Mouse (Mus musculus) T-helper 1 cell (primary cell): ENCODE measurements at regions not wholly inside any gene's neighbourhood (a gene's known extent, or its start where the extent isn't known, plus 50 kb on each side); places are given as distances from the start of the nearest gene placed in this dataset.
"Not testable (repeated sequence)": the region's sequence is repeated elsewhere in the genome, so short reads cannot be mapped to it uniquely, and the experiment has no call there.

ENCODE experiments used
- in situ Hi-C: fragments of 300-600 bp; cut with MboI, MseI; formaldehyde crosslinking; loops from one replicate; pipeline ENCODE4 v1.15.1; 2025; ENCODE audit warnings: high pct_unique_total_duplicates

DNA sequence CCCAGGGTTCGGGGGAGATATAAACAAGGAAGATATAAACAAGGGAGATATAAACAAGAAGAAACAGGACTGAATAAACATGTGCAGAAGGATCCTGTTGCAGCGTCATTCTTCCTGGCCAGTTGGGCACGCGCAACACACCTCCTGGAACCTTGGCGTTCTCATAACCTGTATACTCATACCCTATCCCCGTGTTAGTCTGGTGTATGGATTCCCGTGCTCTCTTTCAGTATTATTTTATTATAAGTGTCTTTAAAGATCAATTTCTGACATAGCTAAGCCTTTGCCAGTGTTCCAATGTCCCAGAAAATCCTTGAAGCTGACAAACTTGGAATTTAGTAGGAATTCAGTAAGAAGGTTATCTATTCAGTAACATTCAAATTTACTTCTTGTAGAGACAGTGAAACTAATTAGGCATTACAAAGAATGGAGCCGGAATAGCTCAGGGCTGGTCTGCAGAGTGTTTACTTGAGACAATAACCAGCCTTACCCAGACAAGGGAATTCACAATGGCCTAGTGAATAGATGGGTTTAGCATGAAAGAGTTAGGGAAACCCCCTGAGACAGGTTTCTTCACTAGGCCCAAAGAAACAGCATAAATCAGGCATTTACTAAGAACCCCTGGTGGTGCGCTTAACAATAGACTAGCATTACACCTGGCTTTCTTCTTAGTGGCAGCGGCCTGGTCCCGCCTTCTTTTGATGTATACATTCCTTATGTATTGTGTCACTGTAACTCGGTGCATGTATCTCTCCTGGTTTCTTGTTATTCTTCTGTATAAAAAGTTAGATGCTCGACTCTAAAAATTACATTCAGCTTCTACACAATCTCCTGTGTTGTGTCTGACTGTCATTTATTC, 458.4 kb downstream of the Epm2a start:
- in situ Hi-C loops, result not testable (repeated sequence)

DNA sequence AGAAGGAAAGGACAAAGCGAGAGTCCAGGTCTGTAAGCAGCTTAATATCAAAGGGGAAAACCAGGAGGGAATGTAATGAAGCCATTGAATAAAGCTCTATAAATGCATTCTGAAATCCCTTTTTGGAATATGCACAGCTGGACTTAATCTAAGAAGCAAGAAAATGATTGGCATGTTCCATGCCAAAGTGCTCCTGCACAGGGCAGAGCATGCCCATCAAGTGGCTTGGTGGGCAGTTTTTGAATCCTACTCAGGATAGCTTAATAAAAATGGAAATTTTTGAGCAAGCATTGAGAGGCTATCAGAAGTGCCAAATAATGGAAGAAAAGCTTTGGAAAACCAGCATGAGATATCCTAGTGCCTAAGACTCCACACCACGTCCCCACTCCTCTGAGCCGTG, 466.1 kb downstream of the Epm2a start:
- in situ Hi-C loops, result no loop called here

DNA sequence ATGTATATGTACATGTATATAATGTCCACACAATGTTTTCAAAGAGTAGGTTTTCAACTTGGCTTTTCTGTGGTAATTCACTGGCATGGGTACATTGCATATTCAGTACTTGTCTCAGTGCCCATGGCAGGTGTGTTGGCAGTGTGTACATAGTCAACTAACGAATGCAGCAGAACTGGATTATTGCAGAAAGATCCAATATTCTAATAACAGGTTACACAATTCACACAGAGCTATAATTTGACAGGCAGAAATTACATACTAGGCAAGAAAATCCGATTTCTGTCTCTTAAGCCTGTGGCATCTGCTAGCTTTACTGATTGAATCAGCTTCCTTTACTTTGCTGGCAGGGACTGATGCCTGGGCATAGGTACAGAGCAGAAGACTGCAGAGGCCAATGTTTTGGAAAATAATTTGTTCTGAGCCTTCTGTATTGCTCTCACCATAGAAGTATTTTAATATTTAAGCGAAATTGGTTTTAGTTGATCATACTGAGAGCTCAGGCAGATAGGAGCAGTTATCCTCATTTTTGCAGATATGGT, 479.3 kb downstream of the Epm2a start:
- in situ Hi-C loops, result loop anchor here (10.0 kb wide), 1 partner anchor 858 kb away; no protein-coding TSS in a partner anchor

DNA sequence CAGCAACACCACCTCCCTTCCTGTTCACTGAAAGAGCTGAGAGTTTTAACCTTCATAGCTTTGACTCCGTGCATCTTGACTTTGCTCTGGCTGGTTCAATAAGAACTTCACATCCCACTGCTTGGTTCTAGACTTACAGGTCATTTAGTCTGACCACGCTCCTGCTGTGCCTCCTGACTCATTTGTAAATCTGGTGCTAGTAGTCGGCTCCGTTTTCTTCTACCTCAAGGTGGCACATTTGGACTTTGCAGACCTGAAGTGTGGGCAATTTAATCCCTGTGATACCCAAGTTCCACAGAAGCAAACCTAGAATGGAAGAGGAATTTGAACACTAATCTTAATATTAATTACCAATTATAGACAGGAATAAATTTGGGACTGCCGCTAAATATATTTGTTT, 497.9 kb downstream of the Epm2a start:
- in situ Hi-C loops, result no loop called here

DNA sequence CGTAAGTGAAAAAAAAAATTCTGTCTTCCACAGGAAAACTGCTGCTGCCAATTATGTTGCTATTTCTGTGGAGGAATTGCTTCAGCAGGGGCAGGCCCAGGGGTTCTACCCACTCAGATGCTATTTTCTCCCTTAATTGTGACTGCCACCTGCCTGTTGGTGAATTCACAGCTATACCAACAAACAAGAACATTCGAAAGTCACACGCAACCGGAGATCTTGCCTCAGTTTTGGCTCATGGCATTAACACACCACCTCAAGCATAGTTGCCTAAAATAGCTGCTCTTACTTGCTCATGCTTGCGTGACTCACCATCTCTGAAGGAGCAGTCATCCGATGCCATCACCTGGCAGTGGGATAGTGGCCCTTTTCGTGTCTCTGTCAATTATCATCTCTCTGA, 498.3 kb downstream of the Epm2a start:
- in situ Hi-C loops, result no loop called here

DNA sequence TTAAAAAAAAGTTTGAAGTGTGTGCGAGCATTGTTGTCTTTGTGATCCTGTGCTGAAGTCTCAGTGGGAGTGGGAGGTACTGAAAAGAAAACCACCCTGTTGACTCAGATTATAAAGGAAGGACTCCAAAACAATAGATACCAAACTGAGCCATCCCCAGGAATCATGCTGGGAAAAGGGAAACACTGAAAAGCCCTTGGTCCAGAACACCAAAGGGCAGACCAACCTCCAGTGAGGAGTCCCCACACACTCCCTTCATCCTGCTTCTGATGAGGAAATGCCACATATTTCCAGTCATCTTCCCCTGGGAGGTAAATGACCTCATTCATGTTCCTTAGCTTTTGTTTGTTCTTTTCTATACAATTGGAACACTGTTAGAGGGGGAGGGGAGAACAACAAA, 502.9 kb downstream of the Epm2a start:
- in situ Hi-C loops, result no loop called here

DNA sequence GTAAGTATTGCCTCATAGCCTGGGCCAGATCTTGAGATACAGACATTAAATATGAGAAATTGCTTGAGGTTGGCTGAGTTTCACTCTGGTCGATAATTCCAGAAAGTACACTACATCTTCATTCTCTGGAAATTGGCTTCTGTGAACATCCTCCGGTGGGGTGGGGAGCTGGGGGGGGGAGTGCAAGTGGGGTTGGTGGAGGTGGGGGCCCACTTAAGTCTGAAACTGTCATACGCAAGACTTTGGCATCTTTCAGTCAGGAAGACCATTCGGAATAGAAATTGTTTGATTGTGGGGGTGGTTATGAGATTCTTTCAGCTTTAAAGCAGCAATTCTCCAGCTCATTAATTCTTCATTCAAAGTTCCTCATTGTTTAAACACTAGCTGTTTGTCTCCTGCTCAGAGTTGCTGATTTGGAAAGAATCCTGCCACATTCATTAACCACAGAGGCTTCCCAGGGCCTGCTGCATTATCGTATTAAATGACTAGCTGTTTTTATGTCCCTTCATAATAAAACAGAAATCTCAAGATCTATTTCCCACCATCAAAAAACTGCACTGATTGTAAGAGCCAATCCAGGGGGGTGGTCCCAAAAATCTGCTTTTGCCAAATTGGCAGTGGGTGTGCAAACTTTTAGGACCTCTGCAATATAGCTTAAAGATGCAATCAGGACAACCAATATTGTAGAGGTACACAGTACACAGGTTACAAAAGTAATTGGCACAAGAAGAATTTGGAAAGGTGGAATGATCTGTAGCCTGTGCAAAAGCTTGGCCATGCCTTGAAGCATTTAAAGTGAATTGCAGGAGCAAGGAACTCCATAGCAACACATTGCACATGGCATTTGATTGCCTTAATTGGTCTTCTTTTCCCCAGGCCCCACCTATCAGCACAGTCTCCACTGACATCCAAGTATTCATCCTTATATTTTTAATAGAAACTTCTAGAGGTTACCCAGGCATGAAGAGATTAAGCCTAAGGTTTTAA, 532.2 kb downstream of the Epm2a start:
- in situ Hi-C loops, result no loop called here

DNA sequence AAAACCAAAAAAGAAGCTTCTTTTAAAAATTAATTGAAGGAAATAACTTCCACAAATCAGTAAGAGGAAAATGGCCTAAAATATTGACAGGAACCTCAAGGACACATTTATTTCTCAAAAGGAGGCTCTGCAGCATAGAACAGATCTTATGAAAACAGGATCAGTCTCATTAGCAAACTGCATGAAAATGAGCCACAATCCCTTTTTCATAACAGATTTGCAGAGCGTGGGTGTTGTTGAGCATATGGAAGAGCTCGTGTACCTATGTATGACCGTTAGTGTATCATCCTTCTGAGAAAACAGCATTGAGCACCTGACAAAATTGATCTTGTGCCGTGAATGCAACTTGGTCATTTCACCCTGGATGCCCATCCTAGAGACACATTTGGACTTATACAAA, 543.0 kb downstream of the Epm2a start:
- in situ Hi-C loops, result loop anchor here (10.0 kb wide), 1 partner anchor 849 kb away; no protein-coding TSS in a partner anchor

DNA sequence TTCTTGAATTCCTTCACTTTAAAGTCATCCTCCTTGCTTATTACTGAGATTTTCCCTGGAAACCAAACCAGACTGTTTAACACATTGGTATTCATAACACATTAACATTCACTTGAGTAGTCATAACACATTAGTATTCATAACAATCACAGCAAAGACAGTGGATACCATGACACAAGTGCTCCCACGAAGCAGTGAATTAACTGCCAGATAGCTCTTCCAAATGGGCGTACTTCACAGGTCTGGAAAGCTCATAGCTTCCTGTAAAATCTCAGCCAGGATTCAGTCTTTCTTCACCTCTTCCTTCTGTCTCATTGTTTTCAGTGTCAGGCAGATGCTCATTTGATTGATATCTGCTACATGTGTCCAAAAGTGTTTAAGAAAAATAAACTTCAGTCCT, 545.7 kb downstream of the Epm2a start:
- in situ Hi-C loops, result loop anchor here (10.0 kb wide), 1 partner anchor 846 kb away; no protein-coding TSS in a partner anchor

DNA sequence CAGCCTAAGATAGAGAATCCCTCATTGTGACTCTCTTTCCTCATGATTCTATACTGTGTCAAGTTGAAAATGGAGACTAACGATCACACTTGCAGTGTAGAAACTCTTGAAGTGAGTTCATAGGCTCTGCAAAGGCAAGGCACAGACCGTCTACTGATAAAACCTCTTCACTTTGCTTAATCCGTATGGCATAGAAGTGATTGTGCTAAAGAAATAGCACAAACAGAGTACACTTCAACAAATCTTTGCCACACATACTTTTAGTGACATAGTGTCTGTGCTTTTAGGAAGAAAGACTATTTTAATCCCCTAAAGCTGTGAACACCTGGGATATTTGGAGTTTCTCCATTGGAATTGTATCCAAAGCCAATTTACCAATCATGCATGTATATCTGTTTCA, 578.9 kb downstream of the Epm2a start:
- in situ Hi-C loops, result no loop called here

DNA sequence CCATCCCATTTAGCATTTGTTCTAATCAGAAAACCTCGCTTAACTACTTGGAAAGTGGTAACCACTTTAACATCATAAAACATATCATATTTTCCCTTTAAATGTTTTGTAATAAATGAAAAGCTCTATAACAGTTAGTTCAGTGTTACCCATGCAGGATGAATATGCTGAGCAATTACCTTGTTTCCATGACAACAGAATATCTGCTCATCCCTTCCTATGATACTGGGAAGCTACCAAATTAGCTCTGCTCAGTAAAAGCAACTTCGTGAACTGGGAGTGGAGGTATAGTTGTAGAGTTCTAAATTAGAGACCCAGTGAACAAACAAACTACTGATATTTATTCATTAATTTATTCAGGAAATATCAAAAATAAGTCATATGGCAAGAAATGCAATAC, 595.0 kb downstream of the Epm2a start:
- in situ Hi-C loops, result no loop called here

DNA sequence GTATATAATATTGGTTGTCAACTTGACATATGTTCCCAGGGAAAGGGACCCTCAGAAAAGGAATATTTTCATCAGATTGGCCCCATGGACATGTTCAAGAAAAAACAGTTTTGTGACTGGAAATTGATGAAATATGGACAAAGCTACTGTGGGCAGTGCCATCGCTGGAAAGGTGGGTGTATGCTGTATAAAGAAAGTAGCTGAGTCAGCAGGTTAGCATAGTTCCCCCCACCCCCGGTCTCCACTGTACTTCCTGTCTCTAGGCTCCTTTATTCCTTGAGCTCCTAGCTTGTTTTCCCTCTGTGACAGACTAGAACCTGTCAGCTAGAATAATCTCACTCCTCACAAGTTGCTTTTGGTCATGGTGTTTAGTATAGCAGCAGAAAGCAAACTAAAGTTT, 599.6 kb downstream of the Epm2a start:
- in situ Hi-C loops, result no loop called here

DNA sequence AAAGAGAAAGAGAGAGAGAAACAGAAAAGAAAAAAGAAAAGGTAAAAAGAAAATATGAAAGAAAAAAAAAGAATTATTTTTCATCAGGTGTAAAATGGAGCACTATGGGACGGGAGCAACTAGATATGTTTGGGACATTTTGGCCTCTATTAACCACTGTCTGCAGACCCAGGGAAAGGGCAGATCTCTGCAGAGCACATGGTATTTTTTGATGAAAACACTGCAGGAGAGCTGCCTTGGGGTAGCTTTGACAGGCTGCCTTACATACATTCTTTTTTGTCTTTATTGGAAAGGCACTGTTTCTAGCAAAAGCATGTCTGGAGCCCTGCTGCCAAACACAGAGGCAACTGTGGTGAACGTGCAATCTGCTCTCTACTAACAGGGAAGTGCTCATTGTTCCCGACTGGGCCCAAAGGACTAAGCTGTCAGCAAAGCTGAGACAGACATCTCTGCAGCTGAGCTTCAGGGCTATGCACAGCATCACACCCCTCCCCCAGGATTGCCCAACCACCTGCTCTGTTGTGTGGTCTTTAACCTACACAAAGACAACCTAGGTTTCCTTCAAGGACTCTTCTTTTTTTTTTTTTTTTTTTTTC, 617.2 kb downstream of the Epm2a start:
- in situ Hi-C loops, result no loop called here

DNA sequence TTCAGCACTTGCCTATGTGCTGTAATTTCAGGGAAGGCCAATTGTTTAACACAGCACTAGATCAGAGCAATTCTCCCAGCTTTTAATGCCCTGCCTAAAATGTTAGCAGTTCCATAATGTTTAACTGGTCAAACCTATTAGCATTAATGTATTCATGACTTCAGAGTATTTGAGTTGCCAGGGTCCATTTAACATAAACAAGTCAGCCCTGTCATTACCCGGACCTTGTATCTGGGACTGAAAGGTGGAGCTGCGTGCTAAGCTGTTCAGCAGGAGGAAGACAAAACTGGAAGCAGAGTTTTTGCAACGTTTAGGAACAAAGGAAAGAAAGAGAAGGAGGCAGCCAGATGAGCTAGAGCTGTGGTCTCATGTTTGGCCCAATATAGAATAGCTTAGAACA, 661.8 kb downstream of the Epm2a start:
- in situ Hi-C loops, result loop anchor here (25.0 kb wide), 1 partner anchor 607 kb away; no protein-coding TSS in a partner anchor

DNA sequence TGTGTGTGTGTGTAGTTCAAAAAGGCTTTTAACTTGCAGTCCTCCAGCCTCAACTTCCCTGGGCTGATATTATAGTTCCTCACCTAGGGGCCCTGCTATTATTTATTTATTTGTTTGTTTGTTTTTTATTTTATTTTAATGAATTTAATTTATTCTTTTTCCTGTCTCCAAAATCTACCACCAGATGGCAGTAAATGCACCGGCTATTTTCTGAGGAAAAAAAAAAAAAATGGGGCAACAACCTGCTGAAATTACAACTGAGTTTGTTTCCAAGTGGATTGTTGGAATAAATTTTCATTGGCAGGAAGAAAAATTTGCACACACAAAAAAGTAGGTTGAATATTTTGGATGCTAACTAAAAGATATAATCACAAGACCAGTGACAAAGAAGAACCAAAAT, 662.7 kb downstream of the Epm2a start:
- in situ Hi-C loops, result loop anchor here (25.0 kb wide), 1 partner anchor 606 kb away; no protein-coding TSS in a partner anchor

DNA sequence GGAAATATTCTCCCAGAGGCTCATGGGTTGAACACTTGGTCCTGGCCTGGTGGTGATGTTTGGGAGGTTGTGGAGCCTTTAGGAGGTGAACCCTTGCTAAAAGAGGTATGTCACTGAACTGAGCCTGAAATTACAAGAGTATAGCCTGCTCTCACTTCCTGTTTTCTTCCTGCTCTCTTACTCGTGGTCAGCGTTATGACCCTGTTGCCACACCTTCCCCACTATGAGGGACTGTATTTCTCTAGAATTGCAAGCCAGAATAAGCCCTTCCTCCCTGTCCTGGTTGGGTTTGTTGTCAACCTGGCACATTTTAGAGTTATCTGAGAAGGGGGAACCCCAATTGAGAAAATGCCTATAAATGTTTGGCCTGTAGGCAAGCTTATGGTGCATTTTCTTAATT, 674.1 kb downstream of the Epm2a start:
- in situ Hi-C loops, result loop anchor here (25.0 kb wide), 1 partner anchor 595 kb away; no protein-coding TSS in a partner anchor

DNA sequence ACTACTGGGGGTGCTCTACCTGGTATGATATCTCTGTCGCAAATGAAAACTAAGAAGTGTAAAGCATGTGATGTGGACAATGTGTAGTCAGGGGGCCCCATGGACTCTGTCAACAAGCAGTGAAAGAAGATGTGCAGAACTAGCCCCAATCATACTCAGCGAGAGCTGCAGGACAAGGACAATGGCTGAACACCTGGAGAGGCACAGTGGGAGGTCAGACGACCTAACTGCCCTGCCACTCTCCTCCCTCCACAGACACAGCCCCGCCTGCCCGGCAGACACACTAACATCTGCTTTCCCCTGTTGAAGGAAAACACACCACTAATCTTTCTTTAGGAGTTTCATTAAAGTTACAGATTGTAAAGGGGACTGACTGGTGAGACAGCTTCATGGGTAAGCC, 675.1 kb downstream of the Epm2a start:
- in situ Hi-C loops, result loop anchor here (25.0 kb wide), 1 partner anchor 594 kb away; no protein-coding TSS in a partner anchor

DNA sequence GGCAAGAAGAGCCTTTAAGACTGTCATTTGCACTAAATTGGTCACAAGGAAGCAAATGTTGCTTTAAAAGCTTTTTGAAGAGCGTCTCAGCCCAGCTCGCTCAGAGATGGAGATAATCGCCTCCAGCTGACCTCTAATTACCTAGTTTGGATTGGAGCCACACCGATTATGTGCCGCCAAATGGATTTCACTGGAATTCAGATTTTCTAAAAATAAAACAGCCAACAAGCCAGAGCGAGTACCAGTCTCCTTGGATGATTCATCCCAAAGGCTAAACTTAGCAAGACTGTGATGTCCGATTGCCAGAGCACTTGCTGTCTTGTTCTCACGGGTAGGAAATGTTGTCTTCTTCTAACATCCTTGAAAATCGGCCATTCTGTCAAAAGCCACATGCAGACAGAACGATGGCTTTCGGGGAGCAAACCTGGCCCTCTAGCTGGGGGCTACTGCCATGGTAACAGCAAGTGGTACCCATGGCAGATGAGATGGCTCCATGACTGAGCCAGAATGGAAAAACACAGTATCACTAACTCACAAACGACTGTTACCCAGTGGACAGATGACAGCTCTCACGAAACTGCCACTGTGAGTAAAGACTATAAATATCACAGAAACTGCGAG, 676.1 kb downstream of the Epm2a start:
- in situ Hi-C loops, result loop anchor here (25.0 kb wide), 1 partner anchor 593 kb away; no protein-coding TSS in a partner anchor

DNA sequence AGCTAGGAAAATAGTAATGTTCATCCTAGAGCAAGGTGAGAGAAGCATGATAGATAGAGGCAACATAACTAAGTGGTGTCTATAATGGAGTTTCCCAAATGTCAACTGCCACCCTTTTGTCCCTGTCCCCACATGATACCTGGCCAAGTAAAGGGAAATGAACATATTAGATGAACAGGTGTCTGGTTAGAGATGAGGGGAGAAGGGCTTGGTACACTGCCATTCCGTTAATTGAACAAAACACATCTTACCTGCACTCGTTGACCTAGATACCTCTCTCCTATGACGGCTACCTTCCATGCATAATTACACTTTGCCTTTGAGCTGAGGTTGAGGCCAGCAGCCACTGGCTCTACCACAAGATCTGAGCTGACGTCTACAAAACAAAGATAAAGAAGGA, 677.4 kb downstream of the Epm2a start:
- in situ Hi-C loops, result loop anchor here (25.0 kb wide), 1 partner anchor 592 kb away; no protein-coding TSS in a partner anchor

DNA sequence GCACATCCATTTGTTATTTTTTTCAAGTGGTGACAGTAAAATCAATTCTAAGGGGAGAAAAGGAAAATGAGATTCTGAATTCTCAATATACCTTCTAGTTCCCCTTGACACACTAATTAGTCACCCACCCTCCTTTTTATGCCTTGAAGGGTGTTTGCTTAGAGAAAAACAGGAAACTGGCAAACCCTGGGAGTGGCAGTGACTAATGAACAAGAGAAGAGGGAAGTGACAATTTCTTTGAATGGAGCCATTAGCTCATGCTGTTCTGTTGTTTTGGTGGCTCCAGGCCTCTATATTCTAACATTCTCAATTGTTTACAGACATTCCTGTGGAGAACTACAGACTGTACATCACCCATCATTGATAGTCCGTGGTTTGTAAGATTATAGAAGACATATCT, 692.0 kb downstream of the Epm2a start:
- in situ Hi-C loops, result no loop called here

DNA sequence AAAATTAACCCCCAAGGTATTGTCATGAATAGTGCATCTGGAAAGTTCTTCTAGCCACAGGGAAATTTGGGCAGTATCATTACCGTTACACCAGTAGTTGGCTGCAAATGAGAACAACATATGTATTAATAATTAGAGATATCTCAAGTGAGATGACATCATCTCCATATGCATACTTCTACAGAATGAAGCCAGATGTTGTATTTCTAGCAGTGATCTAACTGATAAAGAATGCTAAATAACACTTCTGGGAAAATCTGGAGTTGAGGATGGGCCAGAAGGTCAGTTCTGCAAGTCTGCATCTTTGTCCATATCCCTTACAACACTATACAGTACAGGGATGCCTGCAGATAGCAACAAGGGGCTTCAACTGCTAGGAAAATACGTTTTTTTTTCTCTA, 702.7 kb downstream of the Epm2a start:
- in situ Hi-C loops, result no loop called here
